Mouse (Mus musculus) stomach, postnatal 0 days (tissue): ENCODE data around the gene Nr2f2. TPM values are rescaled to one million over a fixed set of nuclear protein-coding genes. Genes with fewer than 3 reads are reported as not detected.
A peak's percentile ranks its signal among the peaks of the same experiment; 100 is the strongest.

Experiments
- ATAC-seq: fragments of 200-750 bp; cut with Nextera tagmentation; 2 replicates; pipeline ENCODE4 v1.8.0; 2017; ENCODE audit not compliant: low FRiP score, low TSS enrichment
- DNase-seq: peaks from one replicate; pipeline ENCODE4 v3.0.0-alpha.2; 2016; ENCODE audit warnings: low spot score
- H3K27ac ChIP-seq: fragments of 300-500 bp; sonication (generic); replicated peaks from 2 replicates; pipeline ENCODE4 v1.5.1; 2014; ENCODE audit warnings: mild to moderate bottlenecking, control low read depth
- H3K27me3 ChIP-seq: fragments of 300-500 bp; sonication (generic); 2 replicates; pipeline ENCODE4 v1.6.1; 2014; ENCODE audit warnings: low read length; ENCODE audit not compliant: control insufficient read depth, insufficient read depth
- H3K36me3 ChIP-seq: fragments of 300-500 bp; sonication (generic); 2 replicates; pipeline ENCODE4 v1.6.1; 2014; ENCODE audit warnings: low read length, mixed read lengths; ENCODE audit not compliant: control insufficient read depth, insufficient read depth
- H3K4me1 ChIP-seq: fragments of 300-500 bp; sonication (generic); replicated peaks from 2 replicates; pipeline ENCODE4 v1.6.1; 2014; ENCODE audit warnings: antibody characterized with exemption; ENCODE audit not compliant: control insufficient read depth, insufficient read depth
- H3K4me2 ChIP-seq: fragments of 300-500 bp; sonication (generic); replicated peaks from 2 replicates; pipeline ENCODE4 v1.6.1; 2014; ENCODE audit warnings: low read depth, mild to moderate bottlenecking, control low read depth, moderate library complexity
- H3K4me3 ChIP-seq: fragments of 300-500 bp; sonication (generic); 2 replicates; pipeline ENCODE4 v1.5.1; 2014; ENCODE audit warnings: low read depth, low read length, control low read depth
- H3K9ac ChIP-seq: fragments of 300-500 bp; sonication (generic); 2 replicates; pipeline ENCODE4 v1.6.1; 2014; ENCODE audit warnings: mild to moderate bottlenecking, low read length, control low read depth, mixed read lengths
- H3K9me3 ChIP-seq: fragments of 300-500 bp; sonication (generic); 2 replicates; pipeline ENCODE4 v1.6.1; 2016; ENCODE audit warnings: low read length; ENCODE audit not compliant: control insufficient read depth
- CTCF ChIP-seq: IDR thresholded peaks from 2 replicates; pipeline ENCODE4 v1.5.1; 2016; ENCODE audit warnings: antibody characterized with exemption, low read depth, mild to moderate bottlenecking, moderate library complexity
- EP300 ChIP-seq: optimal IDR thresholded peaks from 2 replicates; pipeline ENCODE3; 2016; ENCODE audit warnings: antibody characterized with exemption
- WGBS: fragments of 180-500 bp; shearing (Covaris S2); extraction: QIAGEN DNeasy Blood & Tissue Kit; methylation state at CpG from one replicate; pipeline ENCODE4 v1.1.7; 2014; 5-methylcytosine and 5-hydroxymethylcytosine counted together
- polyA plus RNA-seq: library from polyadenylated mRNA; unstranded; fragments of >200 nt; fragmentation: Nextera tagmentation; extraction: Ambion mirVana; gene quantifications from 2 replicates; pipeline ENCODE4 v1.2.1, GENCODE M21; 2015

Gene Nr2f2
- polyA plus RNA-seq, 1 experiment from 2014 or later = 53.9 TPM

DNA sequence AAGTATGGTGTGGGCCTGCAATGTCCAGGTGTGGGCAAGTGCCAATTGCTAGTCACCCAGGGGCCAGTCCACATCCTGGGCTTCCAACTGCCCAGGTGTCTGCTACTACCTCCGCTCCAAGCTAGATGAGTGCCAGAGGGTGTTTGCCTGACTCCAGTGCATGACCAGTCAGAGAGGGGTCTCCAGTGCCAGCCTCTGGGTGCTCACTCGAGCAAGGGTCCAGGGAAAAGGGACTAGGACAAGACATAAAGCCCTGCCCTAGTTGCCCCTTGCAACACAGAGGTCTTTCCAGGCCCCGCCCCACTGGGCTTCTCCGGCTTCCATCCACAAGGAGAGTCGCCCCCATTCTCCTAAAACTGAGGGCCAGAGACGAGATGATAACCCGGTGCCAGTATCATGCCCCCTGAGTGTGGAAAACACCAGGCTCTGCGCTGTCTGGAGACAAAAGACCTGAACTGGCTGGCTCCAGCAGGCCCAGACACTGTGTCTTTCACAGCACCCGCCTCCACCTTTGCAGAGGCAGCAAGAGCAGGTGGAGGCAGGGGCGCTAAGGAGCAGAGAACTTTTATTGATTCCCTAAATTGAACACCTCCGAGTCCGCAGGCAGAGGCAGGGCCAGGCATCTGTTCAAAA is 26.4 kb downstream of the Nr2f2 start:
- DNase-seq (peak; percentile 15), ATAC-seq (no peak)
- TF ChIP-seq EP300 (no peak), CTCF (no peak)
- 63% methylated on average over 12 of the region's 12 CpGs for WGBS
- Histone ChIP-seq H3K4me3 (no peak overlapping the region), H3K27me3 (no peaks in the 10 kb centered on the region; the same call in 1 of the 2 replicates), H3K36me3 (no peaks in the 10 kb centered on the region), H3K9me3 (no peaks in the 10 kb centered on the region), H3K4me2 (no peak overlapping the region), H3K9ac (no peak overlapping the region), H3K4me1 (no peaks in the 10 kb centered on the region), H3K27ac (no peak overlapping the region)

DNA sequence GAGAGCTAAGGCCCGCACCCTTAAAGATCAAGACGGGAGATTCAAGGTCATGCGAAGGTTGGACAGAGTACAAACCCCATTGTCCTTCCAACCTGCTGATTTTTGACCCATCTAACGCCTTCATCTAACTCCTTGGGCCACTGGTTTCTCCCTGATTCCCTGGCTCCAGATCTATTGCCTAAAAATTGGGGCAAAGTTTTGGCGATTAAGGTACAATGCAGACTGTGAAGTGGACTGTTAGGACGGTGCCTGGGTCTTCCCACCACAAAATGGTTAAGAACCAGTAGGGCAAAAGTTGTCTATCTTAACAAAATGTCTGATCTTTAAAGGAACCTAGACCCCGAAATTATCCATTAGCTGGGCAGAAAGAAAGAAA is 28.3 kb downstream of the Nr2f2 start:
- H3K4me1 ChIP-seq = 0 out of 2 replicates have a peak, but pooled peaks cover 2% of the 10 kb centered on the region
- DNase-seq (no peak), ATAC-seq (no peak)
- peak overlapping the region; percentile 34; the same call in 1 of the 2 replicates for H3K4me3 ChIP-seq
- peak overlapping the region; percentile 44 for H3K4me2 ChIP-seq
- 46% methylated on average over 7 of the region's 7 CpGs for WGBS
- no peaks in the 10 kb centered on the region; the same call in none of the 2 replicates for H3K27me3 ChIP-seq
- H3K27ac ChIP-seq = peak overlapping the region; percentile 56; the same call in 1 of the 2 replicates
- TF ChIP-seq EP300 (no peak), CTCF (no peak)
- no peaks in the 10 kb centered on the region for H3K9me3 ChIP-seq
- H3K9ac ChIP-seq = no peak overlapping the region
- H3K36me3 ChIP-seq = no peaks in the 10 kb centered on the region

DNA sequence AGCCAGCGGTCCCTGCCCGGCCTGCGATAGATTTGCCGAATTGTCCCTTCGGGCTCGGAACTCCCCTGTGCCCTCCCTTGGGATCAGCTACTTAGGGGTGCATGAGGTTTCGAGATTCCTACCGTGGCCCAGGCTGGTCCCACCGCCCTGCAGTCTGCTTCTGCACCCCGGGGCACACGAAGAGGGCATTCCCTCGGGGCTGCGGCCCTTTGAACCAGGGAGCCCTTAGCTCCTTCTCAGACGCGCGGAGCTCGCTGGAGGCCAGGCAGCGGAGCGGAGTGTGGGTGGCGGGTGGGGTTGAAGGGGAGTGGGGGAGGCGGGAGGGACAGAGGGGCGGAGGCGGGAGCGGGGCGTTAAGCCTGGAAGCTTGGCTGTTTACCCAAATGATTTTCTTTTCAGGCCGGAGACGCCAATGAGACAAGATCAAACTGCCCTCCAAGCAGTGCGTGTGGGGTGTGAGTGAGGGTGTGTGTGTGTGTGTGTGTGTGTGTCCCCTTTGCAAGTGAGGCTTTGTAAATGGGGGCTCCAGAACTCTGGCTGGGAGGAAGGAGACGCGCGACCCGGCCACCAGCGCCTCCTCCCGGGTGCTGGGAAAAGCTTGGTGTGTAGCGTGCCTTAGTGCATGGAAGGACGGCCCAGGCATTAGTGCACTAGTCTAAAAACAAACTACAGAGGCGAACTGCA is 28.8 kb downstream of the Nr2f2 start:
- DNase-seq (peak; percentile 77), ATAC-seq (peak; percentile 61)
- H3K9ac ChIP-seq = peak overlapping the region; percentile 35

DNA sequence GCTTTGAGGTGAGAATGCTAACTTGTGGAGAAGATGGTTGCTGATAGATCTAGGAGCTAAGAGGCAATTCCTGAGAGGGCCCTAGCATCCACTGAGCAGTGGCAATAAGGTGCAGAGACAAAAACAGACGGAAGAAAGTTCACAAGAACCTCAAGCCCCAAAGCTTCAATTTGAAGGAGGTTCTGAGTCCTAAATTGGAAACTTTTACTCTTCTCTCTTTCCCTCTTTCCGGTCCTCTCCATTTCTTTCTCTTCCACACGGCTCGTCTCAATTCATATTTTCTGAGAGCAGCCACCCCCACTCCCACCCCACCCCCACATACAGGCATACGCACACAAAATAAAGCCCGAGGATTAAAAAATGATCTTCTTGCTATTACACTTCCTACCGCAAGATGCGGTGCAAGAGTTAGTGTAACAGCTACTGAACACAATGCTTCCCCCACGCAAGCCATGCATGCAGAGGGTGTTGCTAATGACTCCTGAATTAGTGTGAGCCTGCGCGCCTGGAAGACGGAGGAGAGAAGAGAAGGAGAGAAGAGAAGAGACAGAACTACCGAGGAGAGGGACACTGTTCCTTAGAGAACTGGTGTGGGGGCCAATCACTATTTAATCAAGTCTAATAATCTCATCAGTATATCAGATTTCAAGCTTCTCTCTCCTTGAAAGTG is 29.8 kb downstream of the Nr2f2 start:
- no peak for ATAC-seq
- H3K4me1 ChIP-seq = 0 out of 2 replicates have a peak, but pooled peaks cover 2% of the 10 kb centered on the region
- no peaks in the 10 kb centered on the region; the same call in none of the 2 replicates for H3K27me3 ChIP-seq
- no peaks in the 10 kb centered on the region for H3K9me3 ChIP-seq
- peak overlapping the region; percentile 34; the same call in 1 of the 2 replicates for H3K4me3 ChIP-seq
- 59% methylated on average over 13 of the region's 13 CpGs for WGBS
- TF ChIP-seq EP300 (no peak), CTCF (peak; percentile 29)
- H3K9ac ChIP-seq = 0 out of 2 replicates have a peak overlapping the region, but pooled peaks have one; percentile 19
- DNase-seq = peak; percentile 34
- H3K27ac ChIP-seq = no peak overlapping the region; the same call in 1 of the 2 replicates
- no peaks in the 10 kb centered on the region for H3K36me3 ChIP-seq
- peak overlapping the region; percentile 44 for H3K4me2 ChIP-seq

More for the DNA sequence above, 28.8 kb downstream of the Nr2f2 start:
- peak overlapping the region; percentile 44 for H3K4me2 ChIP-seq
- no peak for TF ChIP-seq EP300
- peak; percentile 67 for TF ChIP-seq CTCF
- peak overlapping the region; percentile 67 for H3K27ac ChIP-seq
- no peaks in the 10 kb centered on the region for H3K9me3 ChIP-seq
- H3K27me3 ChIP-seq = no peaks in the 10 kb centered on the region; the same call in none of the 2 replicates
- no peaks in the 10 kb centered on the region for H3K36me3 ChIP-seq
- 13% methylated on average over 37 of the region's 37 CpGs for WGBS
- H3K4me3 ChIP-seq = peak overlapping the region; percentile 34
- H3K4me1 ChIP-seq = 0 out of 2 replicates have a peak, but pooled peaks cover 2% of the 10 kb centered on the region

DNA sequence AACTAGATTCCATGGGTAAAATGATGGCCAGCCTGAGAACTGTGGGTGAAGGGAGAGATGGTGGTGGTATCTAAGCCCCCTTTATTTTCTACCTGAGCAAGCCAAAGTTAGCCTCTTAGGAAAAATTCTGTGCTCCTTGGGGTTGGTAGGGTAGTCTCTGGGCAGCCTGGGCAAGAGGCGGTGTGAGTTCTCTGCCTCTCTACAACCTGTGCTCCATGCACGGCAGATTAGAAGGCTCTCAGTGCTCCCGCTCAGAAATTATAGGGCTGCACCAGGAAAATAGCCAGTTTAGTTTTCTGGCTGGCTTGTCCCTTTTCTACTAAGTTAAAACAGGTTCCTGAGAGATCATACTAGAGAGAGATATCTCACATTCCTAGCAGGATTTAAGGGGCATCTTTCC is 30.4 kb downstream of the Nr2f2 start:
- peak overlapping the region; percentile 49; the same call in 1 of the 2 replicates for H3K27ac ChIP-seq
- H3K4me3 ChIP-seq = peak overlapping the region; percentile 34; the same call in 1 of the 2 replicates
- no peaks in the 10 kb centered on the region; the same call in none of the 2 replicates for H3K27me3 ChIP-seq
- no peaks in the 10 kb centered on the region for H3K9me3 ChIP-seq
- H3K36me3 ChIP-seq = no peaks in the 10 kb centered on the region
- H3K4me1 ChIP-seq = 0 out of 2 replicates have a peak, but pooled peaks cover 2% of the 10 kb centered on the region
- TF ChIP-seq CTCF (no peak), EP300 (no peak)
- H3K4me2 ChIP-seq = peak overlapping the region; percentile 18; the same call in 1 of the 2 replicates
- DNase-seq (no peak), ATAC-seq (no peak)
- H3K9ac ChIP-seq = no peak overlapping the region
- 70% methylated on average over 3 of the region's 3 CpGs for WGBS
